Mouse (Mus musculus) stomach, postnatal 0 days (tissue): ENCODE data around the gene Catsper3. TPM values are rescaled to one million over a fixed set of nuclear protein-coding genes. Genes with fewer than 3 reads are reported as not detected.
A peak's percentile ranks its signal among the peaks of the same experiment; 100 is the strongest.

ENCODE experiments used
- ATAC-seq: fragments of 200-750 bp; cut with Nextera tagmentation; 2 replicates; pipeline ENCODE4 v1.8.0; 2017; ENCODE audit not compliant: low FRiP score, low TSS enrichment
- DNase-seq: peaks from one replicate; pipeline ENCODE4 v3.0.0-alpha.2; 2016; ENCODE audit warnings: low spot score
- H3K27ac ChIP-seq: fragments of 300-500 bp; sonication (generic); replicated peaks from 2 replicates; pipeline ENCODE4 v1.5.1; 2014; ENCODE audit warnings: mild to moderate bottlenecking, control low read depth
- H3K27me3 ChIP-seq: fragments of 300-500 bp; sonication (generic); 2 replicates; pipeline ENCODE4 v1.6.1; 2014; ENCODE audit warnings: low read length; ENCODE audit not compliant: control insufficient read depth, insufficient read depth
- H3K36me3 ChIP-seq: fragments of 300-500 bp; sonication (generic); 2 replicates; pipeline ENCODE4 v1.6.1; 2014; ENCODE audit warnings: low read length, mixed read lengths; ENCODE audit not compliant: control insufficient read depth, insufficient read depth
- H3K4me1 ChIP-seq: fragments of 300-500 bp; sonication (generic); replicated peaks from 2 replicates; pipeline ENCODE4 v1.6.1; 2014; ENCODE audit warnings: antibody characterized with exemption; ENCODE audit not compliant: control insufficient read depth, insufficient read depth
- H3K4me2 ChIP-seq: fragments of 300-500 bp; sonication (generic); replicated peaks from 2 replicates; pipeline ENCODE4 v1.6.1; 2014; ENCODE audit warnings: low read depth, mild to moderate bottlenecking, control low read depth, moderate library complexity
- H3K4me3 ChIP-seq: fragments of 300-500 bp; sonication (generic); 2 replicates; pipeline ENCODE4 v1.5.1; 2014; ENCODE audit warnings: low read depth, low read length, control low read depth
- H3K9ac ChIP-seq: fragments of 300-500 bp; sonication (generic); 2 replicates; pipeline ENCODE4 v1.6.1; 2014; ENCODE audit warnings: mild to moderate bottlenecking, low read length, control low read depth, mixed read lengths
- H3K9me3 ChIP-seq: fragments of 300-500 bp; sonication (generic); 2 replicates; pipeline ENCODE4 v1.6.1; 2016; ENCODE audit warnings: low read length; ENCODE audit not compliant: control insufficient read depth
- CTCF ChIP-seq: IDR thresholded peaks from 2 replicates; pipeline ENCODE4 v1.5.1; 2016; ENCODE audit warnings: antibody characterized with exemption, low read depth, mild to moderate bottlenecking, moderate library complexity
- EP300 ChIP-seq: optimal IDR thresholded peaks from 2 replicates; pipeline ENCODE3; 2016; ENCODE audit warnings: antibody characterized with exemption
- WGBS: fragments of 180-500 bp; shearing (Covaris S2); extraction: QIAGEN DNeasy Blood & Tissue Kit; methylation state at CpG from one replicate; pipeline ENCODE4 v1.1.7; 2014; 5-methylcytosine and 5-hydroxymethylcytosine counted together
- polyA plus RNA-seq: library from polyadenylated mRNA; unstranded; fragments of >200 nt; fragmentation: Nextera tagmentation; extraction: Ambion mirVana; gene quantifications from 2 replicates; pipeline ENCODE4 v1.2.1, GENCODE M21; 2015

Catsper3 gene
- polyA plus RNA-seq, 1 experiment from 2014 or later = 0.13 TPM

GRCm38 (mm10) chr13:55847805-55848204 lies 63.4 kb downstream of the Catsper3 start:
- Histone ChIP-seq H3K36me3 (no peaks in the 10 kb centered on the region), H3K4me1 (peaks cover 19% of the 10 kb centered on the region), H3K4me2 (peak overlapping the region; percentile 43), H3K27me3 (no peaks in the 10 kb centered on the region), H3K9ac (peak overlapping the region; percentile 45), H3K27ac (peak overlapping the region; percentile 88), H3K9me3 (no peaks in the 10 kb centered on the region), H3K4me3 (peak overlapping the region; percentile 10)
- WGBS = 11% methylated on average over 10 of the region's 10 CpGs
- DNase-seq (peak; percentile 71), ATAC-seq (peak; percentile 81)
- TF ChIP-seq CTCF (peak; percentile 34), EP300 (no peak)

DNA sequence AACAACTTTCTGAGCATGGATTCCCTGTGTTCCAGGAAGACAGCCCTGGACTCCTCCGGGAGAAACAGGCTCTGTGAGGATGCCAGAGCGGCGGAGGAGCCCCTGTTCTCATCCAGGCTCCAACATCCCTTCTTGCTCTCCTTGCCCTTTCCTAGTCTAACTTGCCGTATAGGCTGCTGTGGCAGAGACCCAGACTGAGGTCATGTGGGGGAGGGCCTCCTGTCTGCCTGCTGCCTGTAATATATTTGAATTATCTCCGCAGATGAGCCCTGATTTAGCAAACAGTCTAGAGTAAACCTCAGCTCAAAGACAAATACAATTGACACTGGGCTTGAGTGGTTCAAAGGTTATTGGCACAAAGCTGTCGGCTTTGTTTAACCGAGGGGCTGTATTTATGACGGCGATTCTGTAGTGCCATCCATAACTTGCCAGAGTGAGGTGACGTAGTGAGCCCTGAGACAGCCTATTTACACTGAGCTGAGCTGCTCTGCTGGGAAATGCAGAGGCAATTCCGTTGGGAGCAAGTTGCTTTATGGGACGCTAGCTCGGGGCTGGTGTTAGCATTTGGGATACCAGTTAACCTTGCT lies 64.3 kb downstream of the Catsper3 start:
- no peak for DNase-seq
- H3K9ac ChIP-seq = peak overlapping the region; percentile 47; the same call in 1 of the 2 replicates
- peak overlapping the region; percentile 43 for H3K4me2 ChIP-seq
- H3K4me3 ChIP-seq = 0 out of 2 replicates have a peak overlapping the region, but pooled peaks have one; percentile 2
- no peaks in the 10 kb centered on the region for H3K36me3 ChIP-seq
- H3K4me1 ChIP-seq = peaks cover 19% of the 10 kb centered on the region
- peak; percentile 62 for ATAC-seq
- no peaks in the 10 kb centered on the region for H3K27me3 ChIP-seq
- H3K9me3 ChIP-seq = no peaks in the 10 kb centered on the region
- peak overlapping the region; percentile 88 for H3K27ac ChIP-seq
- TF ChIP-seq CTCF (no peak), EP300 (no peak)
- 16% methylated on average over 13 of the region's 13 CpGs for WGBS

- ATAC-seq (no peak), DNase-seq (no peak)
- WGBS = 83% methylated on average over 5 of the region's 5 CpGs
- H3K9me3 ChIP-seq = no peaks in the 10 kb centered on the region
- H3K9ac ChIP-seq = no peak overlapping the region
- peaks cover 19% of the 10 kb centered on the region for H3K4me1 ChIP-seq
- H3K36me3 ChIP-seq = no peaks in the 10 kb centered on the region
- no peaks in the 10 kb centered on the region for H3K27me3 ChIP-seq
- H3K4me2 ChIP-seq = no peak overlapping the region
- H3K4me3 ChIP-seq = no peak overlapping the region
- TF ChIP-seq CTCF = no peak
- no peak for TF ChIP-seq EP300
- H3K27ac ChIP-seq = no peak overlapping the region
Measured at GRCm38 (mm10) chr13:55850726-55851125, 66.4 kb downstream of the Catsper3 start.

- no peaks in the 10 kb centered on the region for H3K9me3 ChIP-seq
- H3K36me3 ChIP-seq = no peaks in the 10 kb centered on the region
- TF ChIP-seq CTCF = peak; percentile 32; the same call in 1 of the 2 replicates
- TF ChIP-seq EP300 = no peak
- peaks cover 13% of the 10 kb centered on the region; the same call in 1 of the 2 replicates for H3K4me1 ChIP-seq
- no peak overlapping the region for H3K9ac ChIP-seq
- H3K4me2 ChIP-seq = no peak overlapping the region
- H3K27ac ChIP-seq = no peak overlapping the region
- 76% methylated on average over 3 of the region's 3 CpGs for WGBS
- no peaks in the 10 kb centered on the region for H3K27me3 ChIP-seq
- DNase-seq = no peak
- no peak for ATAC-seq
- no peak overlapping the region for H3K4me3 ChIP-seq
Measured at GRCm38 (mm10) chr13:55852205-55852604, 67.8 kb downstream of the Catsper3 start.

DNA sequence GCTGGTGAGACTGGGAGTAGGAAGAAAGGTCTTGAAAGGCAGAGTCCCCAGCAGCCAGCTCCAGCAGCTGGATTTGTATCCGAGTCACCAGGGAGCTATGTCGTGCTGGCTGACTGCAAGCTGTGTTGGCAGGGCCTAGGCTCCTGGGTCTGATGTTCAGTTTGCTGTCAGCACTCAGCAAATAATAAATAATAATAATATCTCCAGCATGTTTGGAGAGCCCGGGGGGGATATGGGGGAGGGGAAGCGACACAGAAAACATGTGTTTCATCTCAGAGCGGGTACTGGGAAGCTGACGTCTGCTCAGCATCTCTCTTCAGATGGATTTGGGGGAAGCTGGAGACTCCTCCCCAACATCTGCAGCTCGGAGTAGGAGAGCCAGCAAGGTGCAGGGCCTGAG lies 71.4 kb downstream of the Catsper3 start:
- no peak overlapping the region for H3K4me3 ChIP-seq
- H3K27me3 ChIP-seq = no peaks in the 10 kb centered on the region
- H3K4me1 ChIP-seq = no peaks in the 10 kb centered on the region
- WGBS = 42% methylated on average over 7 of the region's 7 CpGs
- H3K36me3 ChIP-seq = no peaks in the 10 kb centered on the region
- TF ChIP-seq CTCF = no peak
- TF ChIP-seq EP300 = no peak
- no peaks in the 10 kb centered on the region for H3K9me3 ChIP-seq
- DNase-seq (no peak), ATAC-seq (peak; percentile 45; the same call in 1 of the 2 replicates)
- no peak overlapping the region for H3K4me2 ChIP-seq
- H3K9ac ChIP-seq = no peak overlapping the region
- peak overlapping the region; percentile 30; the same call in 1 of the 2 replicates for H3K27ac ChIP-seq

- DNase-seq (no peak), ATAC-seq (no peak)
- TF ChIP-seq CTCF (no peak), EP300 (no peak)
- no peaks in the 10 kb centered on the region for H3K36me3 ChIP-seq
- H3K9ac ChIP-seq = no peak overlapping the region
- H3K4me1 ChIP-seq = no peaks in the 10 kb centered on the region
- 92% methylated on average over 5 of the region's 5 CpGs for WGBS
- H3K9me3 ChIP-seq = no peaks in the 10 kb centered on the region
- no peaks in the 10 kb centered on the region for H3K27me3 ChIP-seq
- H3K27ac ChIP-seq = no peak overlapping the region
- H3K4me3 ChIP-seq = no peak overlapping the region
- no peak overlapping the region for H3K4me2 ChIP-seq
Measured at GRCm38 (mm10) chr13:55858463-55858862, 74.1 kb downstream of the Catsper3 start.

Other genes starting within 250 kb of the Catsper3 start
- 24.2 and 25.6 TPM in 2 replicates for gene Ddx41, start 247.9 kb upstream of the Catsper3 start, polyA plus RNA-seq
- 10.2 and 11.1 TPM in 2 replicates for gene Fam193b, start 213.4 kb upstream of the Catsper3 start, polyA plus RNA-seq
- gene Tmed9, start 210.8 kb upstream of the Catsper3 start, polyA plus RNA-seq = 123 and 136 TPM in 2 replicates
- gene B4galt7, start 184.7 kb upstream of the Catsper3 start, polyA plus RNA-seq = 15.9 and 16.0 TPM in 2 replicates
- gene Caml, start 161.6 kb upstream of the Catsper3 start, polyA plus RNA-seq = 32.0 and 33.0 TPM in 2 replicates
- 14.9 and 15.2 TPM in 2 replicates for gene Ddx46, start 149.5 kb upstream of the Catsper3 start, polyA plus RNA-seq
- gene B230219D22Rik, start 91.4 kb upstream of the Catsper3 start, polyA plus RNA-seq = 25.4 and 26.1 TPM in 2 replicates
- 62.8 and 63.6 TPM in 2 replicates for gene Txndc15, start 69.9 kb upstream of the Catsper3 start, polyA plus RNA-seq
- 71.2 and 73.9 TPM in 2 replicates for gene Pcbd2, start 57.2 kb upstream of the Catsper3 start, polyA plus RNA-seq
- gene Pitx1, start 51.6 kb downstream of the Catsper3 start, polyA plus RNA-seq = 193 and 214 TPM in 2 replicates